Mouse (Mus musculus): ENCODE results near the gene Nlk.

- no peak for TF ChIP-seq POLR2A (IDR thresholded peaks at IDR 0.05; ENCODE audit: borderline replicate concordance, extremely low read depth, insufficient read depth, insufficient read length, poor library complexity, severe bottlenecking)
- no peak for TF ChIP-seq CTCF (IDR thresholded peaks at IDR 0.05; ENCODE audit: borderline replicate concordance, extremely low read depth, insufficient read depth, insufficient read length)
Measured at GRCm38 (mm10) chr11:78551059-78551398, 146.1 kb downstream of the Nlk start.

Measured in brain, embryonic 14.5 days (tissue).